Mouse (Mus musculus): ENCODE measurements at regions not wholly inside any gene's neighbourhood (a gene's known extent, or its start where the extent isn't known, plus 50 kb on each side); places are given as distances from the start of the nearest gene placed in this dataset.

DNA sequence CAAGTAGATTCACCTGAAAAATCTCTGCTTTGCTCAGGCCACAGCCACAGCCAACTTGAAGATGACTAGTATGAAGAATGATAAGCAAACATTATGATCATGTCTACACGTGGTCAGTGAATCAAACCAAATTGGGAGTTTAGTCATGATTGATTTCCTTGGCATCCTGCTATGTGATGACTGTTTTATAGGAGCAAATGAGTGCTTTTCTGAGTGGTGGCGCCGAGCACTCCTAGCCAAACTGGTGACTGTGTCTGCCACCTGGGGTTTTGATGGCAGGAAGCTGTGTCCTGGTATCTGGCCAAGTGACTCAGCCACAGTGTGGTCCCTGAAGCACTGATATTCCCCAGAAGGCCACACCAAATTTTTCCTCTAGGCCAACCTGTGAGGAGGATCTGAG, 152.1 kb upstream of the Pbx1 start:
- H3K27ac ChIP-seq (ENCODE audit: control insufficient read depth, low read depth, low read length), result no peak overlapping the region
- H3K27me3 ChIP-seq (ENCODE audit: control insufficient read depth in 1 of 2, insufficient read depth in 2 of 2, low read length in 2 of 2), result no peaks in the 10 kb centered on the region
- no peaks in the 10 kb centered on the region for H3K79me2 ChIP-seq (ENCODE audit: control insufficient read depth, insufficient read depth, low read length, poor library complexity)
- H3K9me3 ChIP-seq (replicated peaks; ENCODE audit: insufficient read depth, low read length), result no peaks in the 10 kb centered on the region
- H3K9ac ChIP-seq (ENCODE audit: control insufficient read depth, low read depth, low read length, poor library complexity, severe bottlenecking), result no peak overlapping the region
- TF ChIP-seq CTCF (IDR thresholded peaks at IDR 0.05 in 2 of 3, conservative IDR thresholded peaks at IDR 0.05 in 1 of 3; ENCODE audit: control insufficient read depth in 1 of 3, insufficient read depth in 1 of 3, low read depth in 2 of 3, low read length in 3 of 3, poor library complexity in 1 of 3, severe bottlenecking in 1 of 3) (no peak), POLR2A (IDR thresholded peaks at IDR 0.05; ENCODE audit: control insufficient read depth in 1 of 2, insufficient read depth in 1 of 2, low read depth in 1 of 2, low read length in 2 of 2, poor library complexity in 1 of 2) (no peak), MEF2A (IDR thresholded peaks at IDR 0.05; ENCODE audit: extremely low read depth, insufficient replicate concordance, low read depth, low read length, poor library complexity, severe bottlenecking) (no peak), BHLHE40 (IDR thresholded peaks at IDR 0.05; ENCODE audit: borderline replicate concordance, low read depth, low read length) (no peak), USF1 (IDR thresholded peaks at IDR 0.05; ENCODE audit: low read depth, low read length) (no peak), MAZ (IDR thresholded peaks at IDR 0.05; ENCODE audit: low read depth, low read length) (no peak), MAFK (IDR thresholded peaks at IDR 0.05; ENCODE audit: borderline replicate concordance, low read depth, low read length) (no peak), POLR2AphosphoS5 (IDR thresholded peaks at IDR 0.05; ENCODE audit: borderline replicate concordance, low read depth, low read length) (no peak), CHD1 (IDR thresholded peaks at IDR 0.05; ENCODE audit: low read depth, low read length) (no peak), ZMIZ1 (IDR thresholded peaks at IDR 0.05; ENCODE audit: low read depth, low read length) (no peak), MYC (IDR thresholded peaks at IDR 0.05; ENCODE audit: low read depth, low read length) (no peak)
- no peak for DNase-seq (ENCODE audit: low read depth, low spot score)
- no peaks in the 10 kb centered on the region for H3K4me1 ChIP-seq (ENCODE audit: control insufficient read depth in 1 of 2, insufficient read depth in 2 of 2, low read length in 2 of 2)
- H3K4me3 ChIP-seq (ENCODE audit: control insufficient read depth in 1 of 2, insufficient read depth in 1 of 2, low read depth in 2 of 2, low read length in 2 of 2), result no peak overlapping the region
- H3K36me3 ChIP-seq (ENCODE audit: control insufficient read depth in 1 of 2, insufficient read depth in 2 of 2, low read length in 2 of 2), result no peaks in the 10 kb centered on the region

DNA sequence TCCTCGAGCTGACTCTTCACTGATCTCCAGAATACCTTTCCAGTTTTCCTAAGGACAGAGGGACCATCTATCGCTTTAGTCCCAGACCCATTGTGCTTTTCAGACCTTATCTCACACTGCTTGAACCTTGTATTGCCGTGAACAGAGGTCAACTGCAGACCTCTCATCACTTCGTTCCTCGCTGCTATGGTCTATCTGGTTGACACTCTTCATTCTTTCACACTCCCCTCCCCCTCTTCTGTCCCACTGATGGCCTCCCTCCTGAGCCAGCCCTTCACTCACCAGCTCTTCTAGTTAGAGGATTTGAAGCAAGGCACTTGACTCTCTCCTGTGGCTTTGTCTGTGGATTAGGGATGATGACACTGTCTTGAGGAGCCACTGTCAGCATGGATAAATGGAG, 150.4 kb upstream of the Pbx1 start:
- H3K9me3 ChIP-seq (replicated peaks; ENCODE audit: insufficient read depth, low read length), result no peaks in the 10 kb centered on the region

More for the DNA sequence above, 150.4 kb upstream of the Pbx1 start:
- Histone ChIP-seq H3K27ac (ENCODE audit: control insufficient read depth, low read depth, low read length) (no peak overlapping the region), H3K36me3 (ENCODE audit: control insufficient read depth in 1 of 2, insufficient read depth in 2 of 2, low read length in 2 of 2) (no peaks in the 10 kb centered on the region), H3K4me3 (ENCODE audit: control insufficient read depth in 1 of 2, insufficient read depth in 1 of 2, low read depth in 2 of 2, low read length in 2 of 2) (no peak overlapping the region), H3K79me2 (ENCODE audit: control insufficient read depth, insufficient read depth, low read length, poor library complexity) (no peaks in the 10 kb centered on the region), H3K27me3 (ENCODE audit: control insufficient read depth in 1 of 2, insufficient read depth in 2 of 2, low read length in 2 of 2) (no peaks in the 10 kb centered on the region), H3K9ac (ENCODE audit: control insufficient read depth, low read depth, low read length, poor library complexity, severe bottlenecking) (no peak overlapping the region), H3K4me1 (ENCODE audit: control insufficient read depth in 1 of 2, insufficient read depth in 2 of 2, low read length in 2 of 2) (no peaks in the 10 kb centered on the region)
- TF ChIP-seq SMC3 (IDR thresholded peaks at IDR 0.05; ENCODE audit: low read depth, low read length) (no peak), USF1 (IDR thresholded peaks at IDR 0.05; ENCODE audit: low read depth, low read length) (no peak), NELFE (IDR thresholded peaks at IDR 0.05; ENCODE audit: low read depth, low read length) (no peak), ZMIZ1 (IDR thresholded peaks at IDR 0.05; ENCODE audit: low read depth, low read length) (no peak), MXI1 (IDR thresholded peaks at IDR 0.05; ENCODE audit: low read depth, low read length) (no peak), CHD2 (IDR thresholded peaks at IDR 0.05; ENCODE audit: low read length) (no peak), E2F4 (IDR thresholded peaks at IDR 0.05; ENCODE audit: borderline replicate concordance, low read depth, low read length) (no peak), MYC (IDR thresholded peaks at IDR 0.05; ENCODE audit: low read depth, low read length) (no peak), KAT2A (conservative IDR thresholded peaks at IDR 0.05; ENCODE audit: low read depth, low read length) (no peak), EP300 (IDR thresholded peaks at IDR 0.05; ENCODE audit: low read depth in 1 of 2, low read length in 2 of 2) (no peak), POLR2AphosphoS5 (IDR thresholded peaks at IDR 0.05; ENCODE audit: borderline replicate concordance, low read depth, low read length) (no peak), ETS1 (IDR thresholded peaks at IDR 0.05; ENCODE audit: low read depth, low read length) (no peak), MEF2A (IDR thresholded peaks at IDR 0.05; ENCODE audit: extremely low read depth, insufficient replicate concordance, low read depth, low read length, poor library complexity, severe bottlenecking) (no peak), GABPA (IDR thresholded peaks at IDR 0.05; ENCODE audit: low read depth, low read length) (no peak), CHD1 (IDR thresholded peaks at IDR 0.05; ENCODE audit: low read depth, low read length) (no peak), TBP (IDR thresholded peaks at IDR 0.05; ENCODE audit: low read depth, low read length) (no peak), NRF1 (IDR thresholded peaks at IDR 0.05; ENCODE audit: insufficient read depth, low read depth, low read length, poor library complexity, severe bottlenecking) (no peak)
- DNase-seq (ENCODE audit: low read depth, low spot score), result no peak

Measured in MEL (cell line).